11 mouse cellular contexts compared by ENCODE assay signal in the genomic region with DNA sequence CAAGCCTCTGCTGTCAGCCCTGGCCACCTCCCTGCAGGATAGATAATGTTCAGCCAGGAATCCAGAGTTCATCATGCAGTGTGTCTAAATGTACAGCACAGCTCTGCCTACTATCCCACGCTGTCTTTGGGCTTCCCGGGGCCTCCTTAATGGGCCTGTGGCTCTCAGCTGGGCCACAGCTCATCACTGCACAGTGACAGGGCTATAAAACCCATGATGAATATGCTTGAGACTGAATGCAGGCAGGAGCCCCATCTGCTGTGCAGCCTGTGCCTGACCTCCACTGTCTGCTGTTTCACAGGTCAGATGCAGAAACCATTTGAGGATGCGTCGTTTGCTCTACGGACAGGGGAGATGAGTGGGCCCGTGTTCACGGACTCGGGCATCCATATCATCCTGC. TPM values are rescaled to one million over a fixed set of nuclear protein-coding genes. Genes with fewer than 3 reads are reported as not detected.
DNase-seq lines count a peak whose midpoint lies in the region; ATAC-seq and TF ChIP-seq lines count a peak whose summit lies in the region.
"Had no signal": no experiment of that assay in that cellular context is flagged by ENCODE, and none has a peak within 500 bp of the region (broad histone marks: within the 10 kb centered on the region; RNA-seq: fewer than 3 reads in every experiment).

No protein-coding gene starts in this region.

- no peak overlapping the region for H3K4me3 ChIP-seq in kidney, embryonic 15.5 days (replicated peaks)
- no peak overlapping the region for H3K4me3 ChIP-seq in hindbrain, embryonic 12.5 days
- no peak overlapping the region for H3K4me3 ChIP-seq in hindbrain, postnatal 0 days (ENCODE audit: low read length)
- no peak overlapping the region for H3K4me3 ChIP-seq in neural tube, embryonic 11.5 days (ENCODE audit: low read depth, low read length)
- H3K4me3 ChIP-seq: embryonic facial prominence, embryonic 10.5 days; stomach, embryonic 15.5 days had no signal

- H3K4me1 ChIP-seq in kidney, embryonic 15.5 days = peaks cover 40% of the 10 kb centered on the region
- peaks cover 50% of the 10 kb centered on the region for H3K4me1 ChIP-seq in hindbrain, embryonic 12.5 days
- H3K4me1 ChIP-seq in hindbrain, postnatal 0 days (ENCODE audit: insufficient read depth, low read length) = peaks cover 13% of the 10 kb centered on the region; the same call in 1 of the 2 replicates
- peaks cover 44% of the 10 kb centered on the region for H3K4me1 ChIP-seq in neural tube, embryonic 11.5 days (ENCODE audit: control insufficient read depth, insufficient read depth, low read length)
- H3K4me1 ChIP-seq: stomach, embryonic 15.5 days had no signal

- H3K27me3 ChIP-seq in kidney, embryonic 15.5 days = no peaks in the 10 kb centered on the region
- no peaks in the 10 kb centered on the region for H3K27me3 ChIP-seq in hindbrain, embryonic 12.5 days
- H3K27me3 ChIP-seq in hindbrain, postnatal 0 days (ENCODE audit: insufficient read depth, low read length) = no peaks in the 10 kb centered on the region
- H3K27me3 ChIP-seq in neural tube, embryonic 11.5 days (ENCODE audit: control insufficient read depth, insufficient read depth, low read length) = no peaks in the 10 kb centered on the region
- H3K27me3 ChIP-seq: stomach, embryonic 15.5 days had no signal

- peaks cover 74% of the 10 kb centered on the region for H3K36me3 ChIP-seq in kidney, embryonic 15.5 days
- H3K36me3 ChIP-seq in hindbrain, embryonic 12.5 days = peaks cover 61% of the 10 kb centered on the region
- peaks cover 23% of the 10 kb centered on the region for H3K36me3 ChIP-seq in hindbrain, postnatal 0 days (ENCODE audit: insufficient read depth, low read length)
- peaks cover 13% of the 10 kb centered on the region for H3K36me3 ChIP-seq in neural tube, embryonic 11.5 days (ENCODE audit: control insufficient read depth, insufficient read depth, low read length)

- no peak for DNase-seq in kidney, adult 9 months
- no peak for DNase-seq in hindbrain, postnatal 0 days (ENCODE audit: low spot score)
- DNase-seq in neural tube, embryonic 11.5 days (ENCODE audit: low spot score) = peak; percentile 63
- no peak for DNase-seq in spleen, postnatal 14 days (ENCODE audit: low spot score in 2 of 2)
- DNase-seq in lung, postnatal 25 days (ENCODE audit: low spot score) = no peak
- DNase-seq: adrenal gland, adult 8-10 months had no signal

- H3K9ac ChIP-seq in kidney, embryonic 15.5 days = no peak overlapping the region
- peak overlapping the region; percentile 15; the same call in 1 of the 2 replicates for H3K9ac ChIP-seq in hindbrain, embryonic 12.5 days
- no peak overlapping the region for H3K9ac ChIP-seq in hindbrain, postnatal 0 days (replicated peaks; ENCODE audit: low read length)
- H3K9ac ChIP-seq in neural tube, embryonic 11.5 days (ENCODE audit: low read length) = peak overlapping the region; percentile 14; the same call in 1 of the 2 replicates
- H3K9ac ChIP-seq: liver, postnatal 0 days; stomach, embryonic 15.5 days had no signal

- H3K4me2 ChIP-seq in kidney, embryonic 15.5 days = no peak overlapping the region
- no peak overlapping the region for H3K4me2 ChIP-seq in hindbrain, embryonic 12.5 days (replicated peaks)
- no peak overlapping the region for H3K4me2 ChIP-seq in hindbrain, postnatal 0 days (ENCODE audit: low read depth, low read length)
- H3K4me2 ChIP-seq in neural tube, embryonic 11.5 days (ENCODE audit: low read depth) = no peak overlapping the region
- H3K4me2 ChIP-seq: stomach, embryonic 15.5 days had no signal

- TF ChIP-seq CTCF in hindbrain, postnatal 0 days (IDR thresholded peaks at IDR 0.05; ENCODE audit: low read depth) = no peak

- H3K27ac ChIP-seq in kidney, embryonic 15.5 days = no peak overlapping the region
- H3K27ac ChIP-seq in hindbrain, embryonic 12.5 days = peak overlapping the region; percentile 68
- peak overlapping the region; percentile 74 for H3K27ac ChIP-seq in hindbrain, postnatal 0 days
- peak overlapping the region; percentile 79 for H3K27ac ChIP-seq in neural tube, embryonic 11.5 days (ENCODE audit: low read depth, low read length)
- H3K27ac ChIP-seq: embryonic facial prominence, embryonic 10.5 days; stomach, embryonic 15.5 days had no signal

- WGBS in kidney, embryonic 15.5 days = 29% methylated on average over 8 of the region's 8 CpGs
- 65% methylated on average over 8 of the region's 8 CpGs for WGBS in hindbrain, embryonic 12.5 days
- 68% methylated on average over 8 of the region's 8 CpGs for WGBS in hindbrain, postnatal 0 days
- WGBS in neural tube, embryonic 11.5 days = 63% methylated on average over 8 of the region's 8 CpGs

- no peaks in the 10 kb centered on the region for H3K9me3 ChIP-seq in kidney, embryonic 15.5 days (replicated peaks)
- H3K9me3 ChIP-seq in hindbrain, embryonic 12.5 days (replicated peaks) = no peaks in the 10 kb centered on the region
- no peaks in the 10 kb centered on the region for H3K9me3 ChIP-seq in hindbrain, postnatal 0 days (ENCODE audit: low read length)
- H3K9me3 ChIP-seq in neural tube, embryonic 11.5 days (ENCODE audit: control insufficient read depth, low read length) = no peaks in the 10 kb centered on the region
- H3K9me3 ChIP-seq: embryonic facial prominence, embryonic 10.5 days; stomach, embryonic 15.5 days had no signal

- peak; percentile 26; the same call in 1 of the 2 replicates for ATAC-seq in kidney, embryonic 15.5 days (replicated peaks; ENCODE audit: low FRiP score)
- peak; percentile 45 for ATAC-seq in hindbrain, embryonic 12.5 days (ENCODE audit: low FRiP score)
- no peak for ATAC-seq in hindbrain, postnatal 0 days
- ATAC-seq in neural tube, embryonic 11.5 days (ENCODE audit: insufficient read depth, low FRiP score, low TSS enrichment) = peak; percentile 73

RNA-seq across cellular contexts. Expression of a gene that starts 11.0 kb away (rescaled TPM):
- polyA plus RNA-seq in kidney, embryonic 15.5 days (2015; fragmentation: Nextera tagmentation; extraction: Ambion mirVana) = 55.3 and 55.4 TPM in 2 replicates
- polyA plus RNA-seq in hindbrain, embryonic 12.5 days (2016; fragmentation: Nextera tagmentation; extraction: Ambion mirVana) = 47.2 and 49.4 TPM in 2 replicates
- total RNA-seq in hindbrain, postnatal 0 days (2014; rRNA removed) = 31.7 and 44.3 TPM in 2 replicates
- polyA plus RNA-seq in hindbrain, postnatal 0 days (2015; fragmentation: Nextera tagmentation; extraction: Ambion mirVana) = 65.7 and 68.0 TPM in 2 replicates
- 68.7 and 71.6 TPM in 2 replicates for polyA plus RNA-seq in neural tube, embryonic 11.5 days (2014; fragmentation: Nextera tagmentation; extraction: Ambion mirVana)

RNA-seq across cellular contexts. Expression of a gene that starts 18.3 kb away (rescaled TPM):
- polyA plus RNA-seq in kidney, embryonic 15.5 days (2015; fragmentation: Nextera tagmentation; extraction: Ambion mirVana) = 21.1 and 22.2 TPM in 2 replicates
- polyA plus RNA-seq in hindbrain, embryonic 12.5 days (2016; fragmentation: Nextera tagmentation; extraction: Ambion mirVana) = 18.3 and 19.8 TPM in 2 replicates
- total RNA-seq in hindbrain, postnatal 0 days (2014; rRNA removed) = 16.9 and 18.8 TPM in 2 replicates
- polyA plus RNA-seq in hindbrain, postnatal 0 days (2015; fragmentation: Nextera tagmentation; extraction: Ambion mirVana) = 11.4 and 13.0 TPM in 2 replicates
- 15.3 and 15.8 TPM in 2 replicates for polyA plus RNA-seq in neural tube, embryonic 11.5 days (2014; fragmentation: Nextera tagmentation; extraction: Ambion mirVana)

RNA-seq across cellular contexts. Expression of a gene that starts 20.2 kb away (rescaled TPM):
- 385 and 422 TPM in 2 replicates for polyA plus RNA-seq in kidney, embryonic 15.5 days (2015; fragmentation: Nextera tagmentation; extraction: Ambion mirVana)
- polyA plus RNA-seq in hindbrain, embryonic 12.5 days (2016; fragmentation: Nextera tagmentation; extraction: Ambion mirVana) = 445 and 471 TPM in 2 replicates
- total RNA-seq in hindbrain, postnatal 0 days (2014; rRNA removed) = 169 and 274 TPM in 2 replicates
- polyA plus RNA-seq in hindbrain, postnatal 0 days (2015; fragmentation: Nextera tagmentation; extraction: Ambion mirVana) = 528 and 550 TPM in 2 replicates
- 391 and 397 TPM in 2 replicates for polyA plus RNA-seq in neural tube, embryonic 11.5 days (2014; fragmentation: Nextera tagmentation; extraction: Ambion mirVana)

Comparison
In these comparisons a context has a peak if more than half of its experiments do, and no peak if none do; other contexts are left out.
1. H3K9ac ChIP-seq: peak in hindbrain, embryonic 12.5 days (single experiment) and neural tube, embryonic 11.5 days (single experiment); none in kidney, embryonic 15.5 days (single experiment) and hindbrain, postnatal 0 days (single experiment).